Mouse (Mus musculus): ENCODE measurements around the gene St6galnac1. TPM values are rescaled to one million over a fixed set of nuclear protein-coding genes. Genes with fewer than 3 reads are reported as not detected.
A peak's percentile ranks its signal among the peaks of the same experiment; 100 is the strongest.
"Not testable (repeated sequence)": the region's sequence is repeated elsewhere in the genome, so short reads cannot be mapped to it uniquely, and the experiment has no call there.

St6galnac1 gene
- not detected for total RNA-seq (2022)

DNA sequence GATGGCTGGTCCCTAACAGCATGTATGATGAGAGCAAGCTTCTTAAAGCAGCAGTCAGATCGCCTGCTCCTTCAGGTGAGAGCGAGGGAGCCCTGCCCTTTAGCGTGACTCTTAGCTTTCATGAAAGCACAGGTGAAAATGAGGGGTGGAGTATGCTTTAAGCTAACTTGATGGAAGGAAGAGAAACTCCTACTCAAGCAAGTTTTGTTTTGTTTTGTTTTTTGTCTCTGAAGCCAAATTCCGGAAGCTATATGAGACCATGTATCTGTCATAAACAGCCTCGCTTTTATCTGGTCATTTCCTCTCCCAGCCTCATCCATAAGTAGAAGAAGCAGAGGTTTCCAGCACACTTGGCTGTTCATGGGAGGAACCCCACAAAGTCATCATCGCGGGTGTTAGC is at the start of gene St6galnac1:
Gene St6galnac1 (minus strand): TSS at position 101 of the 400 bp plus-strand sequence.
- DNase-seq (ENCODE audit: low spot score in 2 of 2): no peak

DNA sequence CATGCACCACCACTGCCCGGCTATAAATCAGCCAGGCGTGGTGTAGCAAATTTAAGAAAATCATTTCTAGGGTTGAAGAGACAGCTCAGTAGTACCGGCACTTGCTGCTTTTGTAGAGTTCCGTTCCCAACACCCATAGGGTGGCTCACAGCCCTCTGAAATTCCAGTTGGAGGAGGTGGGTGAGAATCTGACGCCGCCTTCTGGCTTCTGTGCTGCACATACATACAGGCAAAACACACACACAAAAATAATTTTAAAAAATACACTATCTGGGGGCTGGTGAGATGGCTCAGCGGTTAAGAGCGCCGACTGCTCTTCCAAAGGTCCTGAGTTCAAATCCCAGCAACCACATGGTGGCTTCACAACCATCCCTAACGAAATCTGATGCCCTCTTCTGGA is 48.6 kb upstream of the St6galnac1 start:
- not testable (repeated sequence) for DNase-seq (ENCODE audit: low spot score in 2 of 2)

DNA sequence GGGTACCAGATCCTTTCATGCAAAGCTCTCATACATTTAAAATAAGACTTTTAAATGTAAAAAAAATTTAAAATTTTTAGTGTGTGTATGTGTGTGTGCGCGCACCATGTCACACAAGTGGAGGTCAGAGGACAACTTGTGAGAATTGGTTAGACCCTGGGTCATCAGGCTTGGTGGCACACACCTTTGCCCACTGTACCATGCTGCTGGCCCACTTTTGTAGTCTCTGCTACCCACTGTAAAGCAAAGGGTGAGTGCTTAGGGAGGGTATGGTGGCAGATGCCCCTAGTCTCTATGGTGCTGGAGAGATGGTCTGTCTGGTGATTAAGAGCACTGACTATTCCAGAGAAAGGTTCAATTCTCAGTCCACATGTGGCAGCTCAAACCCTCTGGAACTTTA is 47.9 kb upstream of the St6galnac1 start:
- no peak for DNase-seq (ENCODE audit: low spot score in 2 of 2)

DNA sequence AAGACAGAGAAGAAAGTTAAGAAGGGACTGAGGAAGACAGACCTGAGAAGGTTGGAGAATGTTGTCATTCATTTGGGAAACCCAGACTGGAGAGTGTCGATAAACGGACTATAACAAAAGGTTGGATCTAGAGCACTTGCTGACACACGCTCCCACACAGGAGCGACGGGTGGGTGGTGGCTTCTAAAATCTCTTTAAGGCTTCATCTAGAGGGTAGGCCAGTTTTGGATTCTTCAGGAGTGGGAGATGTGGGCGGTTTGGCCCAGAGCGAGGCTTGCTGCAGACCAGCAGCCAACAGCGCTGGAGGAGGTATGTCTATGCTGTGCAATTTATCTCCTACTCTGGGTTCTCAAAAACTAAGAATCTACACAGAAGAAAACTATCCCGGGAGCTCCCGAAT is 47.3 kb upstream of the St6galnac1 start:
- no peak for DNase-seq (ENCODE audit: low spot score in 2 of 2)

DNA sequence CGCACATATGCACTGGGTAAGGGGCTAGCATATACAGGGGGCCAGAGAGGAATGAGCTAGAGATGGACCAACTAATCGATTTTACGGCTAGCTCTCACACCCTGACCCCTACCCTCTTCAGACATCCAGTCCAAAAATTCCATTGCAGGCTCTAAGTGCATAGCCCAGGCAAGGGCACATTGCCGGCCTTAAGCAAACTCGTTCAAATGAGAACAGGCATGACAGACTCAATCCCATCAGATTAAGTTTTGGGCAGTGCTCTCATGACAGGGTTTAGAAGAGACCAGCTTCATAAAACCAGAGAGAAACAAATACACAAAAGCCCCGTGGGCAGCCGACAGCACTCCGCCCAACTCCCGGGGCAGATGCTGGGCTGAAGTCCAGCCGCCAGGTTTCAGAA is 46.9 kb upstream of the St6galnac1 start:
- no peak for DNase-seq (ENCODE audit: low spot score in 2 of 2)

DNA sequence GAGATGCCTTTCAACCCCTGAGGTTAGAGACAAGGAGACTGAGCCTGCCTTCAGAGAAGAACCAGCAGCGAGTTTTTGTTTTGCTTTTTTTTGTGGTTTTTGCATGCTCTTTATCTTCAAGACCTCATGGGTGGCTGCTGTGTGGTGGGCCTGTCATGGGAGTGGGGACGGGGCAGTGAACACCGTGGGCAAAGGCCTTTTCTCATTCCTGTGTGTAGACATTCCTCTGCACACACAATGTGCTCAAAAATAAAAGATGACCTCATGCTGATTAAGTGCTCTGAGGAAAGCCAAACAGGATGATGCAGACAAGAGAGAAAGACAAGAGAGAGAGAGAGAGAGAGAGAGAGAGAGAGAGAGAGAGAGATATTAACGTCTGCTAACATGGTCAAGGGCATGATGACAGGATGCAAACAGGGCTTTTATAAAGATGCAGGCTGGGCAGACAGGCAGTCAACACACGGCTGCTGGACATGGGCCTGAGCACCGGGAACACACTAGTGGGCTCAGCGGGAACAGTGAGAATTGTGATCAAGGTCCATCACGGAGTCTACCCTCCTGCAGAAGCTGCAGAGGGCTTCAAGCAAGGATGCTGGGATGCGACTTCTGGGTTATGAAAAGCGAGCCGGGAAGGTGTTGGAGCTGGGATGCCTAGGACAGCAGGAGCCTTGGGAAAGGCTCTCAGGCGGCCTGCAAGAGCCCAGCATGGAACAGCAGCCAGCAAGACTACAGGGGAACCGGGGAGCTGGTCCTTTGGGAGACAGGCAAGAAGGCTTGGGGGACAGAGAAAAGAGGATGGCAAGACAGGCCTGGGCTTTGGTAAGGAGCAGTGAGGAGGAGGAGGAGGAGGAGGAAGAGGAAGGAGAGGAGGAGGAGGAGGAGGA is 46.0 kb upstream of the St6galnac1 start:
- DNase-seq (ENCODE audit: low spot score in 2 of 2): no peak

DNA sequence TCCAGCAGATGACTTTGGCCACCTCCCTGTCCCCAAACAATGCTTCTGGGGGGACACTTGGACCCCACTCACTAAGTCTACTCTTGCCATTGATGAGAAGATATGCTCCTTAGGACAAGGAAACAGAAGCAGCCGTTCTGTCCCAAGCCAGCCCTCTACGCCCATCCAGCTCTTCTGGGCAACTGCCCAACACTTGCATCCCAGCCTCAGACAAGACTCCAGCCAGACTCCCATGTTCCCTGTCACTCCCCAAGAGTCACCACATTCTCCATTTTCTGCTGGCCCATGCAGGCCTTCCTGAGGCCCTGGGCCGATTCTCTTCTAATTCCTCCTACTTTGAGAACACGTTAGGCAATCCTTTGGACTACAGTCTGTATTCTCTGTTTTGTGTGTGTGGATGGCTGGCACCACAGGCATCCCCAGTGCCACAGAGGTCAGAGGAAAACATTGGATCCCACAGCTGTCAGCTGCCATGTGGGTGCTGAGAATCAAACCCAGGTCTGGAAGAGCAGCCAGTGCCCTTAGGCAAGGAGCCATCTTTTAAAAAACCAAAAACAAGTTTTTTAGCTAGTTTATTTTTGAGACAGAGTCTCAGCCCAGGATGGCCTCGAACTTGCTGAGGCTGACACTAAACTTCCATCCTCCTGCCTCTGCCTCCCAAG is 44.8 kb upstream of the St6galnac1 start:
- DNase-seq (ENCODE audit: low spot score in 2 of 2): no peak

DNA sequence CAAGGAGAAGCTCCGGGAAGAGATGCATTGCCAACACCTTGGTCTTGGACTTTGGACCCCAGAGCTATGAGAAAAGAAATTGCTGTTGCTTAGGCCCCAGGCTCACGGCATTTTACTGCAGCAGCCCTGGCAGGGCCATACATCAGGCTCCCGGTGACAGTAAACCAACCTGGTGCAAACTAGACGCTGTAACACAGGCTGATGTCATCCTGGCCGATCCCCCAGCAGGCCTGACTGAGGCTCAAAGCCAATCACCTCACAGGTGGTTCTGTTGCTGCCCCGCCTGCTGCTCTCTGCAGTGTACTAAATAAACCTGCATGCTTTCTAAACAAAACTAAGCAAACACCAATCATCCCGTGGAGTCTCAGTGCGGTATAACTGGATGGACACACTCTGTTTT is 43.4 kb upstream of the St6galnac1 start:
- DNase-seq (ENCODE audit: low spot score in 2 of 2): no peak

DNA sequence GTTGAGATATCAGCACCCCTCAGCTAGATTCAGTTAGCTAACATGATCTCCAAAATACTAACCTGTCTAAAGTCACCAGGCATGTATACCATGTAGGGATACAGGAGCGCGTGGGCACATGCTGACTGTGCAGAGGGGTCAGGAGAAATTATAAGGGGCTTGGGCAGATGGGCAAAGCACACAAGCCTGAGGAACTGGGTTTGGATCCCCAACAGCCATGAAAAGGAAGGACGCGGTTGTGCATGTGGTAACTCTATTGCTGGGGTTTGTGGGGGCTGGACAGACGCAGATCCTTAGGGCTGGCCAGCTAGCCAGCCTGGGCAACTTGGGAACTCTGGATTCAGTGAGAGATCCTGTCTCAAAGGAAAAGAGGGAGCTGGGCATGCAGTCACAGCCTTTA is 42.3 kb upstream of the St6galnac1 start:
- no peak for DNase-seq (ENCODE audit: low spot score in 2 of 2)

DNA sequence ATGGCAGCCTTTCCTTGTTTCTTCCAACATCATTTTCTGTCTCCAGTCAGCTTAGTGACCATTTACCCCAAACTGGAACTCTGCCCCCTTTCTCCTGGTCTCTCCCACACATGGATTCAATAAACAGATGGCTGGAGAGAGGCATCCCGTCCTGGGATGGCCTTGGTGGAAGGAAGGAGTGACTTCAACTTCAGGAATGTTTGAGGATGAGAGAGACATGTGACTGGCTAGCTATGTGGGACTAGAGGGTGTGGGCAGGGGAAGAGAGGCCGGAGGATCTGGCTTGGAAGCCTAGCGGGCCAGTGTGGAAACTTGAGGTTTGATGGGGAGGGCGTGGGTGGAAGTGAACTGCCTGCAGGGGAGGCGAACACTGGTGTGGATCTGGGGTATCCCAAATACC is 41.5 kb upstream of the St6galnac1 start:
- no peak for DNase-seq (ENCODE audit: low spot score in 2 of 2)

DNA sequence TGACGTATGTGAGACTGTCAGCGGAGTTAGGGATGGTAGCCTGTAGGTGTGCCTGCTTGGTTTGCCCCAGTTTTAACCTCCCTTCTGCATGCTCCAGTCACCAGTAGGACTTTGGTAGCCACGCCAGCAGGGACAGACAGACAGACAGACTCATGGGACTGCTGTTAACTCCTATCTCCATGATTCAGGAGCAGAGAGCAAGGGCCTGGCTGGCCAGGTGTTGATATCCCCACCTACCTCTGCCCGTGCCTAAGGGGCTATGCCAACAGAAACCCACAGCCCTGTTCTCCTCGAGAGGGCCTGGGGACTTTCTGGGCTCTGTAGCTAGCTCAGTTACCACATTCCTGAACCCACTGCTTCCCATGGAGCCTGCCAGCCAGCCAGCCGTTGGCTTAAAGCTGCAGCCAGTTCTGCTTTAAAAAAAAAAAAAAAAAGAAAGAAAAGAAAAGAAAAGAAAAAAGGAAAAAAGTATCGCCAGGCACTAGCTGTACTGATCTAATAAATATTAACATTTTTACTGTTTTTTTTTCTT is 39.6 kb upstream of the St6galnac1 start:
- no peak for DNase-seq (ENCODE audit: low spot score in 2 of 2)

DNA sequence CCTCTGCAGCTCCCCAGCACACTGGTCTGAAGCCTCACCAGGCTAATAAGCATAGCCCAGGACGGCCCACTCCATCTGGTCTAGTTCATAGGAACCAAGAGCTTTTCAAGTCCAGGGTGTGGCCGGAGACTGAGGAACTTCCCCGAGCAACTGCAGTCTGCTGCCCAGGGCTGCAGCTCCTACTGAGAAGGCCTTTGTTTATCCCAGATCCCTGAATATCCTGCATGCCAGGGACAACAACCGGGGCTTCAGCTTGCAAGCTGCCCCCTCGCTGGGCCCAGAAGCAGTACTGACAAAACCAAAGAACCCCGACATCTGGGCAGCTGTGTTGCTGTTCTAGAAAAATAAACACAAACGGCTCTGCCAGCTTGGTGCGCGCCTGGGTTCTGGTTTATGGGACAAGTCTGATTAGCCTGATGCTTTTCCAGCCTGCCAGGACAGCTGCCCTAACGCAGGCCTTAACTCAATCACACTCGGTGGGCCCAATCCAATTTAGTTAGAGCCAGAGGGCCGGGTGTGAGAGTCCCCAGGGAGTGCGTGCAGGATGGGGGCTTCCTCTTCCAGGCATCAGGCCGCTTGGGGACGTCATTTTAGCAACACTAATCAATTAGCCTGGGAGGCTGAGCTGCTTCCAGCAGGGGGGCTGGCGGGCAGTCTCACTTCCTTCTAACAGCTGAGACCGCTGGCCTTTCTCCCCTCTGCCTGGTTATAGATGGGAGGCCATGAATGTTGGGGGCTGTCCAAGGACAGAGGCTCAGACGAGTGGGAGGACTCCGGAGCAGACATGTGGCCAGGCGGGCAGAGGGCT is 39.0 kb upstream of the St6galnac1 start:
- DNase-seq (ENCODE audit: low spot score in 2 of 2): no peak

DNA sequence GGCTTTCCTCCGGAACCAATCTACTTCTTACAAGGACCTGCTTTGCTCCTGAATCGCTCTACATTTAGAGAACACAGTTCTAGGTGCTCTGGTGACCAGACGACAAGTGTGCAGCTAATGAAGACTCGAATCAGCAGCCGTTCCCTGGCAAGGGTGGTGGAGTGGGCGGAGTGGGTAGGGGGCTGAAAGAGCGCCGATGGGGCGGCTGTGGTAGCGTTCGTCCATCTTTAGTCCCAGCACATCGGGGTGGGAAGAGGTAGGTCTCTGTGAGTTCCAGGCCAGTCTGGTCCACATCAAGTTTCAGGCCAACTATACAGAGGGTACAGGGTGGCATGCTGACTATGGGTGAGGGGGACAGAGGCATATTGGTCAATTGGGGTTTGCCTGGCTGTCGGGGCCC is 38.3 kb upstream of the St6galnac1 start:
- DNase-seq (ENCODE audit: low spot score in 2 of 2): no peak

DNA sequence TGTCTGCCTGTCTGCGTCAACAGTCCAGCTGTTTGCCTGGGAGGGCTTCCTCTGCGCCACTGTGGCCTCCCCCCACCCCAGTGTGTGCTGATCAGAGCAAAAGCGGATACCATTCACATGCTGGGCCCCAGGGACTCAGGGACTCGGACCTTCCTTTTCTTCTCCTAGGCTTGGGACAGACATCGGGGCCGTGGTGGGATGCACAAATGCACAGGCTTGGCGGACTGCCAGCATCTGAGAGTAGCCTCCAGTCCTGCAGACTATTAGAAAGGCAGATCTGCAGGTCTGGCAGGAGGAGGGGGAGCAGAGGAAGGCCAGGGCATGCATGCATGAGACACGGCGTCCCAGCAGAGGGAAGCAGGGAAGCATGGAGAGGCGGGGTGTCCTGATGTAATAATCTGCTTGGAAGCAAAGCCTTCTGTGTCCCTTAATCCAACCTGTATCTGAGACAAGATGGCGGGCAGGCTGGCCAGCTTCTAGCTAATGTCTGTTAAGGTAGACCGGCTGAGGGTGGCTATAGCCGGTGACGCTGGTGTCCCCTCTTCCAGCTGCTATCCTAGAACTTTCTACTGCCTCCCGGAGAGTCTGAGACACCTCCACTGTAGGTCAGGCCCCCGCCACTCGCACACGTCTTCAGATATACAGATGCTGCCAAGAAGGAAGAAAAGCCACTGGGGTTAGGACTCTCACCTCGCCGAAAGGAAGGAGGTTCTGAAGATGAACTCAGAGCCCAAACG is 37.7 kb upstream of the St6galnac1 start:
- no peak for DNase-seq (ENCODE audit: low spot score in 2 of 2)

DNA sequence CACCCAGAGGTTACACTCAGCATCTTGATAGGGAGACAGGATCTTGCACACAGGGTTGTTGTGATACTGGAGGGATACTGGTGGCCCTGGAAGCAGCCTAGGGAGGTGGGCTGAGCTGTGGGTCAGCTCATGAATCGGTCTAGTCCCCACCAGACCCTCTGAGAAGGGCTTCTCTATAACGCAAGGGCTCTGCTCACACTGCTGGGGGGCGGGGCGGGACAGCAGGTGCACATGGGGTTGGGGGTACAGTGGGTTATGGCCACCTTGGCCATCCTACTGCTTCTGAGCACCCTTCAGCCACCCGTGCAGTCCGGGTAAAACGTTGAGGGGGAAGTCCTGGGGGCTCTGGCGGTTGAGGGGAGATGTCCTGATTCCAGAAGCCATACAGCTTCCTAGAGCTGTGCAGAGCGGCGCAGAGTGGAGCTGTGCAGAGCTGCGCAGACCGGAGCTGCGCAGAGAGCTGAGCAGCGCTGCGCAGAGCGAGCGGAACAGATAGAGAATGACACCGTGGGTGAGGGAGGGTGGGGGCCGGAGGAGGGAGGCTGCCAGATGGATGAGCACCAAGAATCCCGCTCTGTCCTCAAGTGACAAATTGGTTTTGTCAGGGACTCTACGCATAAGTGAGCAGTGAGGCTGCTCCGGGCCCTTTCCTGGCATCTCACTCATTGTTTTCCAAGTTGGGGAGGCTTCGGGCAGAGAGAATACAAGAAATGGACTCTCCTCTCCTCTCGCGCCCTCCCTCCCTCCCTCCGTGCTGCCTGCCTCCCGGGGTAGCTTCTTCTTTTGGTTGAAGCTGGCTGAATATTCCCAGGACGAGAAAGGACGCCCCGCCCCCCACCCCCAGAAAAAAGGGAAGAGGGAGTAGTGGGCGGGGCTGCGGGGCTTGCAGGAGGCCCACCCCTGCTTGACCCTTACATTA is 35.9 kb upstream of the St6galnac1 start:
- peak; percentile 73 to 77 for DNase-seq (ENCODE audit: low spot score in 2 of 2)

DNA sequence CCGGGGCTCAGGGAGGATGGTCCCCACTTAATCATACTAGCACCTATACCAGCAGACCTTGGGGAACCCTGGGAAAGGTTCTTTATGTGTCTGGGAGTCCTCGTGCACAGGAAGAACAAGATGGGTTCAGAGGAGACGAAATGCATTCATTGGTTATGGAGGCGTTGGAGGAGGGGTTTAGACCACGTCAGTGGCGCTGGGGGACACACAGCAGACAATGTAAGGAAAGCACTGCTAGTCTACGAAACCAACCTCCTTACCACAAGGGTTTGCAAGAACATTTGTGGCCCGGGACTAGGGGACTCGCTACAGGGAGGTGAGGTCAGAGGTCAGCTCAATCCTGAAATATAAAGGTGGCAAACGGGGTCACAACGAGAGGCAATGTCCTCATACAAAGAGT is 35.2 kb upstream of the St6galnac1 start:
- DNase-seq (ENCODE audit: low spot score in 2 of 2): no peak

DNA sequence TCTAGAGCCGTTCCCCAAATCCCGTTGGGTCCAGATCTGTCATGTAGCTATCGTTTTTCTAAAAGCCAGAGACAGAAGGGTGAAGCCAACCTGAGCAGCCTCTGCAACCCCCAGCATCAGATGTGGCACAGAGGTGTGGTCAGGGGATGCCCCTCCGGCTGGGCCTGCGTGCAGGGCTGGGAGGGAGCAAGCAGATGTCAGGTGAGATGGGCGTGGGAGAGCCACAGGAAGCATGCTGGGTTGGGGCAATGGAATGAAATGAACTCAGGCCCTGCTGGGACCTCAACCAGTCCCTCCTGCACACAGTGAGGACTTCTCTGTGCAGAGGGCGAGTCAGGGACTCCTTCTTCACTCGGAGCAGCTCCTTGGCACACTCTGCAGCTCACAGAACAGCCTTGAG is 34.2 kb upstream of the St6galnac1 start:
- no peak for DNase-seq (ENCODE audit: low spot score in 2 of 2)

DNA sequence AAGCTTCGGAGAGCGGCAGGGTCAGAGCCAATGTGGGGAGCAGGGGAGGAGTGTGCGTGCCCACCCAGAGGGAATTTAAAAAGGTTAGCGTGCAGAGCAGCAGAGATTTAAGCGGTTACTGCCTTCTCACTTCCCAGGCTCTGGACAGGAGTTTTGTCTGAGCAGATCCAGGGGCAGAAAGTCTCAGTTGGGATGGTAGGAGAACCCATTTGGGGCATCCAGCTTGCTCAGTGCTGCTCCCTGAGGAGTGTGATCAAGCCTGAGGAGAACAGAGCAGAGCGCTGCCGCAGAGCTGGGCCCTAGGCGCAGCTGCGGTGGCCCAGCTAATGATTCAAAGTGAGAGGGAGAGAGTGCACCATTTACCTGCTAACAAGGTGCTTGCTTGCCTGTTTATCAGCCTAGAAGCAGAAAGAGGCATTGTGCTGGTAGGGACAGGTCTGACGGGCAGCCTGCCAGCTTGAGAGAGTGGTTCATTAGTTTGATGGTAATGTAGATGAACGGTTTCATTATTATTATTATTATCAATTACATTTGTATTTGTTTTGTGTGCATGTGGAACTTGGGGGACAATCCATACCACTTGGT is 33.6 kb upstream of the St6galnac1 start:
- no peak for DNase-seq (ENCODE audit: low spot score in 2 of 2)

DNA sequence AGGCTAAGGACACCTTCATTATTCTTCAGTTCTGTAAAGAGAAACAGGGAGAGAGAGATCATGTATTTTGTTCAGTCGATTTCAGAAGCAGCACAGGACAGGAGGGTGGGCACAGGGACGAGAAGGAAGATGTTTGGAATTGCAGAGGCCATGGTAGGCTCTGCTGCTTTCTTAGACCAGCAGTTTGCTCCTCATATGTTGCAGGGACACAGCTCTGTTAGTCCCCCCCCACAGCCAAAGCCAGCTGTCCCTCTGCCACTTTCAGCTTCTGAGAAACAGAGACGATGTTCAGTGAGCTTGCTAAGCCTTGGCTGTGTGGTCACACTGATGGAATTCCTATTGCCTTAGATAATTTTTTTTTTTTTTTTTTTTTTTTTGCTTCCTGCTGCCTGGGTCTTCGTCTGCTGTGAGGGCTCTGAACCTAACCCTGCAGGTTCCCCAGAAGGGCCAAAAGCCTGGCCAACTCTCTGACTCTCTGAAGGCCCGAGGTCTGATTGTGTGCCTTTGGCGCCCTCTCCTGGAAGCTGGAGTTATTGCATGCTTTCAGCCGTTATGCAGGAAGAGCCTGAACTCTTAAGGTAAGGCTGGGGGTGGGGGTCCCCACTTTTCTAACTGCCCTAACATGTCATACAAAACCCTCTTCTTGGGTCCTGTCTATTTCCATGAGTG is 32.8 kb upstream of the St6galnac1 start:
- DNase-seq (ENCODE audit: low spot score in 2 of 2): peak; percentile 76 to 89
